Mouse (Mus musculus) heart, adult 2 months (tissue): ENCODE results near the gene Sept5.

ENCODE experiments used
- CTCF ChIP-seq: fragments of 200-600 bp; IDR thresholded peaks from 2 replicates; pipeline ENCODE4 v1.8.1; 2022; ENCODE audit warnings: antibody characterized with exemption, mild to moderate bottlenecking, moderate library complexity
- EP300 ChIP-seq: fragments of 200-500 bp; IDR thresholded peaks from 2 replicates; pipeline ENCODE4 v1.6.1; 2011; ENCODE audit warnings: low read depth, low read length, control low read depth; ENCODE audit not compliant: insufficient read depth
- POLR2A ChIP-seq: fragments of 200-500 bp; IDR thresholded peaks from 2 replicates; pipeline ENCODE4 v1.6.1; 2011; ENCODE audit warnings: mild to moderate bottlenecking, low read depth, low read length, control low read depth; ENCODE audit not compliant: insufficient read depth

GRCm38 (mm10) chr16:18623751-18624540, 5.8 kb downstream of the Sept5 start:
- no peak for TF ChIP-seq CTCF
- no peak for TF ChIP-seq EP300
- TF ChIP-seq POLR2A = no peak
